In the genomic region with DNA sequence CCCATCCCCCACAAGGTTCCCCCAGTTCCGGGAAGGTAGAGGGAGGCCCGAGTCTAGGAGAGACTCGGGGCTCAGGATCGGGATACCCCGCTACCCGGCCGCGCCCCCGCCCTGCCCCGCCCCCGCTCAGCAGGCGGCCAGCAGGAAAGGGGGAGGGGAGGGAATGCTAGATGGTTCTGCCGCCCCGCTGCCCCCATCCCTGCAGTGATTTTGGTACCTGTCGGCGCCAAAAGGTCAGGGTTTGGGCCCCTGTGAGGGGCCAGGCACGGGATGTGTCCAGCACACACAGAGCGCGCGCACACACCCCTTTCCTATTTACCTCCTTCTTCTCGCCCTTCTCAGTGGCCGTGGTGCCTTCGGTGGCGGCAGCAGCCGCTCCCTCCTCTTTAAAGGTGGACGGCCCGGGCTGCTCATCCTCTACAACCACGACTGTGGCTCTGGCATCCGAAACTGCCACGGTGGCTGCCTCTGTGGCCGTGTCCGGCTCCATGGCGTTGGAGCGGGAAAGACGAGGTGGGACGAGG, we compare ENCODE assay signal across 8 mouse cellular contexts. TPM values are rescaled to one million over a fixed set of nuclear protein-coding genes. Genes with fewer than 3 reads are reported as not detected.
DNase-seq lines count a peak whose midpoint lies in the region; ATAC-seq and TF ChIP-seq lines count a peak whose summit lies in the region.

No protein-coding gene starts in this region.

- DNase-seq in left cerebral cortex, adult 2 months (ENCODE audit: extremely low spot score in 1 of 2, low spot score in 2 of 2), result peak; percentile 24 to 26
- no peak for DNase-seq in left cerebral cortex, adult 9 months (ENCODE audit: low spot score in 2 of 2)
- peak; percentile 25 for DNase-seq in embryonic facial prominence, embryonic 14.5 days (ENCODE audit: low spot score)
- DNase-seq in intestine, embryonic 14.5 days (ENCODE audit: low spot score), result peak; percentile 72
- DNase-seq in right cerebral cortex, postnatal 25 days, result peak; percentile 23
- DNase-seq in spleen, adult 18-20 months, result no peak

- peak overlapping the region; percentile 53 for H3K4me2 ChIP-seq in embryonic facial prominence, embryonic 14.5 days (ENCODE audit: low read depth, low read length)
- H3K4me2 ChIP-seq in intestine, embryonic 14.5 days (ENCODE audit: low read length), result peak overlapping the region; percentile 53
- peak overlapping the region; percentile 39 for H3K4me2 ChIP-seq in liver, embryonic 16.5 days (ENCODE audit: low read depth, low read length)

- 29% methylated on average over 16 of the region's 36 CpGs for WGBS in embryonic facial prominence, embryonic 14.5 days
- WGBS in intestine, embryonic 14.5 days, result 15% methylated on average over 20 of the region's 36 CpGs
- WGBS in liver, embryonic 16.5 days (ENCODE audit: insufficient replicate concordance), result 8% methylated on average over 35 of the region's 36 CpGs

- TF ChIP-seq CTCF in left cerebral cortex, adult 2 months (IDR thresholded peaks at IDR 0.05), result no peak
- no peak for TF ChIP-seq CTCF in bone marrow macrophage, adult 2 months (IDR thresholded peaks at IDR 0.05; ENCODE audit: low read depth, low read length)

- H3K4me3 ChIP-seq in left cerebral cortex, adult 2 months, result peak overlapping the region; percentile 50
- peak overlapping the region; percentile 57 for H3K4me3 ChIP-seq in bone marrow macrophage, adult 2 months (ENCODE audit: insufficient read depth, low read length)
- peak overlapping the region; percentile 51 for H3K4me3 ChIP-seq in embryonic facial prominence, embryonic 14.5 days (ENCODE audit: low read depth, low read length)
- peak overlapping the region; percentile 56 for H3K4me3 ChIP-seq in intestine, embryonic 14.5 days (ENCODE audit: low read depth, low read length)
- peak overlapping the region; percentile 54 for H3K4me3 ChIP-seq in liver, embryonic 16.5 days (ENCODE audit: low read depth, low read length)

- H3K4me1 ChIP-seq in bone marrow macrophage, adult 2 months (ENCODE audit: control insufficient read depth, insufficient read depth, low read length), result no peaks in the 10 kb centered on the region
- H3K4me1 ChIP-seq in embryonic facial prominence, embryonic 14.5 days (ENCODE audit: control insufficient read depth, insufficient read depth, low read length), result no peaks in the 10 kb centered on the region
- H3K4me1 ChIP-seq in intestine, embryonic 14.5 days (replicated peaks; ENCODE audit: control insufficient read depth, insufficient read depth, low read length), result no peaks in the 10 kb centered on the region
- no peaks in the 10 kb centered on the region for H3K4me1 ChIP-seq in liver, embryonic 16.5 days (ENCODE audit: control insufficient read depth, low read depth, low read length)

- H3K9me3 ChIP-seq in embryonic facial prominence, embryonic 14.5 days (ENCODE audit: control insufficient read depth, low read length), result no peaks in the 10 kb centered on the region
- no peaks in the 10 kb centered on the region for H3K9me3 ChIP-seq in intestine, embryonic 14.5 days (ENCODE audit: control insufficient read depth, low read length)
- no peaks in the 10 kb centered on the region for H3K9me3 ChIP-seq in liver, embryonic 16.5 days (replicated peaks; ENCODE audit: control insufficient read depth, low read length)

- no peaks in the 10 kb centered on the region for H3K27me3 ChIP-seq in embryonic facial prominence, embryonic 14.5 days (replicated peaks; ENCODE audit: control insufficient read depth, insufficient read depth, low read length)
- H3K27me3 ChIP-seq in intestine, embryonic 14.5 days (replicated peaks; ENCODE audit: control insufficient read depth, insufficient read depth, low read length), result no peaks in the 10 kb centered on the region
- peaks cover 7% of the 10 kb centered on the region for H3K27me3 ChIP-seq in liver, embryonic 16.5 days (ENCODE audit: control insufficient read depth, insufficient read depth, low read depth, low read length)

- no peaks in the 10 kb centered on the region for H3K36me3 ChIP-seq in embryonic facial prominence, embryonic 14.5 days (ENCODE audit: control insufficient read depth, insufficient read depth, low read length)
- H3K36me3 ChIP-seq in intestine, embryonic 14.5 days (ENCODE audit: control insufficient read depth, insufficient read depth, low read length), result no peaks in the 10 kb centered on the region
- no peaks in the 10 kb centered on the region for H3K36me3 ChIP-seq in liver, embryonic 16.5 days (ENCODE audit: control insufficient read depth, insufficient read depth)

- H3K27ac ChIP-seq in left cerebral cortex, adult 2 months, result peak overlapping the region; percentile 86
- H3K27ac ChIP-seq in bone marrow macrophage, adult 2 months (ENCODE audit: insufficient read depth, low read depth, low read length), result no peak overlapping the region
- peak overlapping the region; percentile 81 for H3K27ac ChIP-seq in embryonic facial prominence, embryonic 14.5 days (replicated peaks; ENCODE audit: low read depth, low read length)
- peak overlapping the region; percentile 69; the same call in 1 of the 2 replicates for H3K27ac ChIP-seq in intestine, embryonic 14.5 days (ENCODE audit: low read depth)
- H3K27ac ChIP-seq in liver, embryonic 16.5 days (ENCODE audit: low read length), result no peak overlapping the region

- ATAC-seq in embryonic facial prominence, embryonic 14.5 days (ENCODE audit: low read depth), result peak; percentile 84
- peak; percentile 78 for ATAC-seq in intestine, embryonic 14.5 days (replicated peaks; ENCODE audit: low FRiP score, low TSS enrichment, low read depth)
- 0 out of 2 replicates have a peak, but pooled peaks have one; percentile 11 for ATAC-seq in liver, embryonic 16.5 days (ENCODE audit: low read depth)

- H3K9ac ChIP-seq in embryonic facial prominence, embryonic 14.5 days (ENCODE audit: low read depth, low read length), result peak overlapping the region; percentile 71
- H3K9ac ChIP-seq in intestine, embryonic 14.5 days (ENCODE audit: low read length), result peak overlapping the region; percentile 63
- H3K9ac ChIP-seq in liver, embryonic 16.5 days (ENCODE audit: low read depth, low read length), result peak overlapping the region; percentile 28; the same call in 1 of the 2 replicates

- intact Hi-C loops in left cerebral cortex, adult 2 months (cut with DNase I), result no loop called here

- no peak for TF ChIP-seq POLR2A in bone marrow macrophage, adult 2 months (IDR thresholded peaks at IDR 0.05; ENCODE audit: borderline replicate concordance, low read depth, low read length)

RNA-seq across cellular contexts. Expression of a gene that starts 0.8 kb away (rescaled TPM):
- 10 to 100 TPM; 45.6 to 46.0 TPM for total RNA-seq in left cerebral cortex, adult 2 months (2021)
- 0.13 TPM in 1 of 2 replicates, not detected in the other for polyA plus RNA-seq in bone marrow macrophage, adult 2 months (2012; ENCODE audit: insufficient read depth, insufficient read length, missing spikeins)
- polyA plus RNA-seq in embryonic facial prominence, embryonic 14.5 days (2014; fragmentation: Nextera tagmentation; extraction: Ambion mirVana), result 30.1 and 33.8 TPM in 2 replicates
- polyA plus RNA-seq in intestine, embryonic 14.5 days (2014; fragmentation: Nextera tagmentation; extraction: Ambion mirVana), result 28.5 and 37.3 TPM in 2 replicates
- 3.5 and 4.1 TPM in 2 replicates for polyA plus RNA-seq in liver, embryonic 16.5 days (2015; fragmentation: Nextera tagmentation; extraction: Ambion mirVana)

RNA-seq across cellular contexts. Expression of a gene that starts 20.2 kb away (rescaled TPM):
- 10 to 100 TPM; 52.9 to 56.7 TPM for total RNA-seq in left cerebral cortex, adult 2 months (2021)
- 36.9 and 37.7 TPM in 2 replicates for polyA plus RNA-seq in bone marrow macrophage, adult 2 months (2012; ENCODE audit: insufficient read depth, insufficient read length, missing spikeins)
- polyA plus RNA-seq in embryonic facial prominence, embryonic 14.5 days (2014; fragmentation: Nextera tagmentation; extraction: Ambion mirVana), result 19.6 and 21.3 TPM in 2 replicates
- polyA plus RNA-seq in intestine, embryonic 14.5 days (2014; fragmentation: Nextera tagmentation; extraction: Ambion mirVana), result 21.5 and 23.9 TPM in 2 replicates
- polyA plus RNA-seq in liver, embryonic 16.5 days (2015; fragmentation: Nextera tagmentation; extraction: Ambion mirVana), result 2.7 and 3.3 TPM in 2 replicates

Comparison
In these comparisons a context has a peak if more than half of its experiments do, and no peak if none do; other contexts are left out.
1. DNase-seq: peak in left cerebral cortex, adult 2 months (2 of 2), embryonic facial prominence, embryonic 14.5 days (single experiment), intestine, embryonic 14.5 days (single experiment) and right cerebral cortex, postnatal 25 days (single experiment); none in left cerebral cortex, adult 9 months (0 of 2) and spleen, adult 18-20 months (0 of 2).
2. H3K27ac ChIP-seq: peak in left cerebral cortex, adult 2 months (single experiment), embryonic facial prominence, embryonic 14.5 days (single experiment) and intestine, embryonic 14.5 days (single experiment); none in bone marrow macrophage, adult 2 months (single experiment) and liver, embryonic 16.5 days (single experiment).
3. ATAC-seq: peak in every context shown above with its lines; median percentile 84 in embryonic facial prominence, embryonic 14.5 days; 78 in intestine, embryonic 14.5 days; 11 in liver, embryonic 16.5 days.
4. Peak in every context shown above with its lines, with median percentiles within 50 percentile points of each other: H3K4me3 ChIP-seq, H3K4me2 ChIP-seq and H3K9ac ChIP-seq.